Mouse (Mus musculus) liver, embryonic 15.5 days (tissue): ENCODE results near the gene Zscan22. TPM values are rescaled to one million over a fixed set of nuclear protein-coding genes. Genes with fewer than 3 reads are reported as not detected.
"Not testable (repeated sequence)": the region's sequence is repeated elsewhere in the genome, so short reads cannot be mapped to it uniquely, and the experiment has no call there.

ENCODE experiments used
- ATAC-seq: fragments of 200-750 bp; cut with Nextera tagmentation; 2 replicates; pipeline ENCODE4 v1.8.0; 2017; ENCODE audit warnings: moderate number of reproducible peaks, mild to moderate bottlenecking, moderate library complexity; ENCODE audit not compliant: insufficient read depth
- H3K27ac ChIP-seq: fragments of 300-500 bp; sonication (generic); replicated peaks from 2 replicates; pipeline ENCODE4 v1.5.1; 2015; ENCODE audit warnings: mild to moderate bottlenecking, inconsistent platforms
- H3K27me3 ChIP-seq: fragments of 300-500 bp; sonication (generic); 2 replicates; pipeline ENCODE4 v1.6.1; 2015; ENCODE audit warnings: mild to moderate bottlenecking, inconsistent platforms
- H3K36me3 ChIP-seq: fragments of 300-500 bp; sonication (generic); replicated peaks from 2 replicates; pipeline ENCODE4 v1.6.1; 2015; ENCODE audit warnings: moderate library complexity, mild to moderate bottlenecking, inconsistent platforms
- H3K4me1 ChIP-seq: fragments of 300-500 bp; sonication (generic); replicated peaks from 2 replicates; pipeline ENCODE4 v1.6.1; 2015; ENCODE audit warnings: inconsistent platforms
- H3K4me2 ChIP-seq: fragments of 300-500 bp; sonication (generic); 2 replicates; pipeline ENCODE4 v1.6.1; 2015; ENCODE audit warnings: moderate library complexity, mild to moderate bottlenecking, inconsistent platforms
- H3K4me3 ChIP-seq: fragments of 300-500 bp; sonication (generic); replicated peaks from 2 replicates; pipeline ENCODE4 v1.5.1; 2015; ENCODE audit warnings: mild to moderate bottlenecking, inconsistent platforms
- H3K9ac ChIP-seq: fragments of 300-500 bp; sonication (generic); 2 replicates; pipeline ENCODE4 v1.6.1; 2015; ENCODE audit warnings: moderate library complexity, mild to moderate bottlenecking, inconsistent platforms
- H3K9me3 ChIP-seq: fragments of 300-500 bp; sonication (generic); replicated peaks from 2 replicates; pipeline ENCODE4 v1.6.1; 2016; ENCODE audit warnings: inconsistent platforms
- WGBS: fragments of 180-500 bp; shearing (Covaris S2); methylation state at CpG from one replicate; pipeline ENCODE4 v1.1.7; 2015; ENCODE audit warnings: mixed read lengths; ENCODE audit not compliant: insufficient replicate concordance; 5-methylcytosine and 5-hydroxymethylcytosine counted together
- polyA plus RNA-seq: library from polyadenylated mRNA; unstranded; fragments of >200 nt; fragmentation: Nextera tagmentation; extraction: Ambion mirVana; gene quantifications from 2 replicates; pipeline ENCODE4 v1.2.1, GENCODE M21; 2015

Gene Zscan22
- 3.4 and 3.9 TPM in 2 replicates for polyA plus RNA-seq

DNA sequence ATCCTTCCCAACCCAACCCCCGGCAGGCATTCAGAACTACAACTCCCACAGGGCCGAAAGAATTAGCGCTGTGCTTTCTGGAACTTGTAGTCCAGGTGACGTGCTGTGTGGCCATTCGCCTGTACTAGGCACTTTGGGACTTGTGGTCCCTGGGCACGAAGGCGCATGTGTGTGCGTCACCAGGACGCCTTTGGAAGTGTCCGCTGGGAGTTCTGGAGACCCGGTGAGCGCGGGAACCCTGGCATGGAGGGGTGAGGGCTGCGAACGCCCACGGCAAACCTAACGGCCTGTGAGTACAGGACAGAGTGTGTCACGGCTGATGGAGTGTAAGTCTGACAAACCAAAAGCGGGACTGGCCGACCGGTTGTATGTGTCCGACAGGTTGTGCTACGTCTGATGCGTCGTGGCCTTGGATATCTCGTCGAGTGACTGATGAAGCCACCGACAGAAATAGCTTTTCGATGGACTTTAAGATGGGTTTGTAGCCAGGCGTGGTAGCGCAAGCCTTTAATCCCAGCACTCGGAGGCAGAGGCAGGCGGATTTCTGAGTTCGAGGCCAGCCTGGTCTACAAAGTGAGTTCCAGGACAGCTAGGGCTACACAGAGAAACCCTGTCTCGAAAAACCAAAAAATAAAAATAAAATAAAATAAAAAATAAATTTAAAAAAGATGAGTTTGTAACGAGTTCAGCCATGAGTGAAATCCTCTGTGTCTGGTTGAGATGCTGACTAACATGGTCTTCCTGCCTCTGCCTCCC lies at the start of gene Zscan22:
TSS of gene Zscan22 (plus strand) at position 161 of the 756 bp plus-strand sequence.
- H3K4me2 ChIP-seq = peak within 1 kb of the TSS; percentile 67
- H3K9ac ChIP-seq = peak within 1 kb of the TSS; percentile 56
- H3K9me3 ChIP-seq = no peaks in the 10 kb centered on the region
- H3K27ac ChIP-seq = peak within 1 kb of the TSS; percentile 29; the same call in 1 of the 2 replicates
- peaks cover 5% of the 10 kb centered on the region; the same call in 1 of the 2 replicates for H3K36me3 ChIP-seq
- peaks cover 19% of the 10 kb centered on the region for H3K4me1 ChIP-seq
- WGBS = 3% methylated on average over 36 of the region's 36 CpGs
- H3K27me3 ChIP-seq = no peaks in the 10 kb centered on the region
- peak; percentile 97 for ATAC-seq
- H3K4me3 ChIP-seq = peak within 1 kb of the TSS; percentile 69

DNA sequence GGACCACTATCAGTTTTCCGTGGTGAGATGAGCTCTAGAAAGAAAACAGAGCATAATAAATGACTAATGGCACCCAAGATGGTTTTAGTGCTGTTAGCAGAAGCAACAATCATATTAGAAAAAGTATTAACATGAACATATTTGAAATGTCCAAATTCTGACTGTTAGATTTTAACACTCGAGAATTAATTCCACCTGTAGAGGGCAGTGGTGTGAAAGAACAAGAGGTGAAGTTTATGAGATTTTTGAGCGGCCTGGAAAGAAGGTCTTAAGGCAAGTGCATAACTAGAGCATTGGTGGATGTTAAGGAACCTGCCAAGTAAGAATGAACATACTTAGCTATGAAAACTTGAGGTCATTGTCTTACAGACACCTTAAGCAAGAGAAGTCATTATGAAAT lies 23.3 kb upstream of the Zscan22 start:
- WGBS = 9% methylated on average over 3 of the region's 3 CpGs
- no peaks in the 10 kb centered on the region for H3K4me1 ChIP-seq
- H3K4me2 ChIP-seq = no peak overlapping the region
- H3K9ac ChIP-seq = no peak overlapping the region
- H3K4me3 ChIP-seq = no peak overlapping the region
- H3K9me3 ChIP-seq = no peaks in the 10 kb centered on the region
- H3K27me3 ChIP-seq = no peaks in the 10 kb centered on the region
- no peak for ATAC-seq
- H3K27ac ChIP-seq = no peak overlapping the region
- H3K36me3 ChIP-seq = no peaks in the 10 kb centered on the region

DNA sequence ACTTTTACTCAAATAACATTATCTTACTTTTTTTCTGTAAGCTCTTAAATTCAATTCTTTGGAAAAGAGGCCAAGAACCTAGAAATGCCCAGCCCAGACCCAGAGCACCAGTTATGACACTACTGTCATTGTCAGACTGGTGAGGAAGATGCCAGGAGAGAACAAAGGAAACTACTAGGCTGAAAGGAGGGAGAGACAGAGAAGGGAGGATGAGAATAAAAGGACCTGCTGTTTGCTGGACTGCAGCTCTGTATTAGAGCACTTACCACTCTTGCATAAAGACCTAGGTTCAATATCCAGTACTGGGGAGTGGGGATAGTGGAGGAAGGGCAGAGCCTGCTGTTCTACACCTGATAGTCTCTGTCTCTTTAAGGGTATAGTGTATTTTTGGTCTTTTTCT lies 17.6 kb upstream of the Zscan22 start:
- Histone ChIP-seq H3K27me3 (no peaks in the 10 kb centered on the region), H3K4me2 (no peak overlapping the region; the same call in 1 of the 2 replicates), H3K36me3 (0 out of 2 replicates have a peak, but pooled peaks cover 4% of the 10 kb centered on the region), H3K9me3 (no peaks in the 10 kb centered on the region), H3K4me1 (peaks cover 13% of the 10 kb centered on the region), H3K4me3 (no peak overlapping the region), H3K9ac (no peak overlapping the region), H3K27ac (no peak overlapping the region)
- ATAC-seq = no peak

DNA sequence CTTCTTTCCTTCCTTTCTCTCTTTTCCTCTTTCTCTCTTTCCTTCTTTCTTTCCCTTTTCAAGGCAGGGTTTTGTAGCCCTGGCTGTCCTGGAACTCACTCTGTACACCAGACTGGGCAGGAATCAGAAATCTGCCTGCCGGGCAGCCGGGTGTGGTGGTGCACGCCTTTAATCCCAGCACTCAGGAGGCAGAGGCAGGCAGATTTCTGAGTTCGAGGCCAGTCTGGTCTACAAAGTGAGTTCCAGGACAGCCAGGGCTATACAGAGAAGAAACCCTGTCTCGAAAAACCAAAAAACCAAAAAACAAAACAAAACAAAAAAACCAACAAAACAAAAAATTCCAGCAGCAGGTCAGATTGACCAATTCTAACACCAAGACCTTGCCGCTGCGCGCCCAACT lies 17.1 kb upstream of the Zscan22 start:
- not testable (repeated sequence) for H3K36me3 ChIP-seq, H3K9ac ChIP-seq, ATAC-seq, H3K9me3 ChIP-seq, H3K27me3 ChIP-seq, H3K27ac ChIP-seq
- 31% methylated on average over 8 of the region's 8 CpGs for WGBS
- Histone ChIP-seq H3K4me3 (peak overlapping the region; percentile 73), H3K4me1 (peaks cover 13% of the 10 kb centered on the region), H3K4me2 (peak overlapping the region; percentile 86)

DNA sequence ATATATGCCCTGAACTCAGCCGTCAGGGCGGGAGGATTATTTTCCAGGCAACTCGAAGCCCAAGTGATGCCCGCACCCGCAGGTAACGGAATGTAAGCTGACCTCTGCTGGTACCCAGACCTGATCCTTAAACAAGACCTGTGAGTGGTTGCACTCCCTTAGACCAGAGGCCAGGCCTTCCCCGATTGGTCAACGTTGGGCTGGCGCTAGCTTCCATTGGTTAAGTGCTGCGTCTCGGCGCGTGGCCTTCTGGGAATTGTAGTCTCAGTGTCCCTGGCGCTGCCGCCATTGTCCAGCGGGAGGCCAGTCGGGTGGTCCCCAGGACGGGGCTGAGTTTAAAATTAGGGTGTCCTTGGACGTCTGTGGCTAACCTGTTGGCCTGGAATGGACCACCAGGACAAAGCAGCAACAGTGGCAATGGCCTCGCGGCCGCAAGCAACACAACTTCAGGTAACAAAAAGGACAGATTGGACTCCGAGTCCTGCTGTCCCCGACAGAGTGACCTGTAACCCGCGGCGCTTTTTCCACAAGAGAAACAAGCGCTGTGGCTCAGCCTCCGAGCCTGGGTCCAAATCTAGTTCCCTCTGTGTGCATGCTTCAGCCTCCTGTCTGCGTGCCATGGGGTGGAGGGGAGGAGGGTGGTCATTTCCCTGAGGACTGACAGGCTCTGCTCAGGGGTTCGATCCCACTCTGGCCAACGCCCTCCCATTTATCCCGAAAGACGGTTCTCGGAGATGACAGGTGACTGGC lies 16.5 kb upstream of the Zscan22 start, which contains the start of gene Zfp128:
TSS of gene Zfp128 (plus strand) at position 267 of the 750 bp plus-strand sequence.
- Histone ChIP-seq H3K27ac (peak within 1 kb of the TSS; percentile 38; the same call in 1 of the 2 replicates), H3K4me1 (peaks cover 13% of the 10 kb centered on the region), H3K4me3 (peak within 1 kb of the TSS; percentile 73), H3K9ac (peak within 1 kb of the TSS; percentile 71), H3K9me3 (no peaks in the 10 kb centered on the region), H3K27me3 (no peaks in the 10 kb centered on the region), H3K4me2 (peak within 1 kb of the TSS; percentile 86), H3K36me3 (peaks cover 13% of the 10 kb centered on the region; the same call in 1 of the 2 replicates)
- peak; percentile 100 for ATAC-seq
- under 1% methylated on average over 35 of the region's 35 CpGs for WGBS

DNA sequence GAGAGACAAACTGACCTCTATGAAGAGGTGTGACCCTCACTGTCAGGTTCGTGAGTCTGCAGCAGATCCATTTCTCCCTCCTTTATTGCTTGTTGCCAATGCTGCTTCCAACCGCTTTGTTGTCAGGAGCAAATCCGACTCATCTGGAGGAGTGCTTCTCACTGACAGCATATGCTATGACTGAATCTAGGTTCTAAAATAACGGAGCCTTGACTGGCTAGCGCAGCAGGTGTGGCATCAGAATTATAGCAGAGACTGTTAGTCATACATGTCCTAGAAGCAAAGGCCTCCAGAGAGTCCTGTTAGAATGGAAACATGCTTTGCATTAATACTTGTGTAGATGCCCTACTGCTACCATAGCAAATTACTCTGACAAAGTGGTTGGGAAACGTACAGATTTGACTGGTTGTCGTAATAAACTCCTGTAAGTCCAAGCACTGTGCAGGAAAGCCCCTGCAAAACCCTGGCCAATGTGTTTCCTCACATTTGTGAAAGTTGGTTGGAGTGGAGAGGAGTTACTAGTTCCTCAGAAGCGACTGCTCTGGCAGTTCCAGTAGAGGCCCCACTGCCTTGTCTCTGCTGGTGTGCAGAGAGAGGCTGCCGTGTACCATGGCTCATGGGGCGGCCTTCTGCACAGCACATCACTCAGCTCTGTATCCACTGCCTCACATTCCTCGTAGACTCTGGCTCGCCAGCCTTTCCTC lies 10.9 kb upstream of the Zscan22 start:
- Histone ChIP-seq H3K27ac (no peak overlapping the region), H3K4me3 (no peak overlapping the region), H3K4me1 (peaks cover 4% of the 10 kb centered on the region), H3K9ac (no peak overlapping the region), H3K9me3 (no peaks in the 10 kb centered on the region), H3K36me3 (peaks cover 31% of the 10 kb centered on the region), H3K27me3 (no peaks in the 10 kb centered on the region), H3K4me2 (no peak overlapping the region)
- WGBS = 70% methylated on average over 12 of the region's 12 CpGs
- no peak for ATAC-seq

DNA sequence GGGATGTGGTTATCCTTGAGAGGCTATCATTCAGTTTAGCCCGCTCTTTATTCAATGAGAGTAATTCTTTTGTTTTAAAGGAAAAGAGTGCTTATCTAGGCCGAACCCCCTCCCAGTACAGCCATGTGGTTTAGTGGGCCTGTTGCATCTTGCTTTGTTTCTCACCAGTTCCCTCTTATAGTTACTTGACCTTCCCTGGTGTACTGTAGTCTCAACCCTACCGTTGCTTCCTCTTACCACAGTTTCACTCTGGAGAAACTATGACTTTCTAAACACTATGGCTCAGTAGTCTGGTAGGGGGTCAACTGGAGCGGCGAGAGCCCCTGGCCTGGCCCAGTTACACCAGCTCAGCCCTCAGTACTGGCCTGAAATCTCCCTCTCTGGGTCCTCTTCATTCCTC lies 10.0 kb upstream of the Zscan22 start:
- Histone ChIP-seq H3K9ac (no peak overlapping the region), H3K36me3 (peaks cover 31% of the 10 kb centered on the region), H3K27ac (no peak overlapping the region), H3K9me3 (no peaks in the 10 kb centered on the region), H3K4me2 (no peak overlapping the region), H3K4me3 (no peak overlapping the region), H3K27me3 (no peaks in the 10 kb centered on the region), H3K4me1 (no peaks in the 10 kb centered on the region)
- WGBS = 63% methylated on average over 5 of the region's 5 CpGs
- no peak for ATAC-seq

DNA sequence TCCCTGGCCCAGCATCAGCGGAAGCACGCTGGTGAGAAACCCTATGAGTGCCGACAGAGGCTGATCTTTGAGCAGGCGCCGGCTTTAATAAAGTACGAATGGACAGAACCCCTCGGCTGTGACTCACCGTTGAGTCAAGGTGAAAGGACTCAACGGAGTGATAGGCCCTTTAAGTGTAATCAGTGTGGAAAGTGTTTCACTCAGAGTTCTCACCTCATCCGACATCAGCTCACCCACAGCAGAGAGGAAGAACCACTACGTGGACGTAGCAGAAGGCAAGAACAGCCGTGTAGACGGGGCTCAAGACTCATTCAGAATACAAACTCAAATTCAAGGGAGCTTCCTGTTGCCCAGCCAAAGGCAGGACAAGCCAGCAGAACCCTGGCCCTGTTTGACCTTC lies 6.7 kb upstream of the Zscan22 start:
- Histone ChIP-seq H3K9ac (no peak overlapping the region), H3K4me1 (no peaks in the 10 kb centered on the region), H3K27me3 (no peaks in the 10 kb centered on the region), H3K36me3 (peaks cover 20% of the 10 kb centered on the region), H3K4me2 (no peak overlapping the region), H3K9me3 (no peaks in the 10 kb centered on the region), H3K27ac (no peak overlapping the region), H3K4me3 (no peak overlapping the region)
- WGBS = 85% methylated on average over 14 of the region's 14 CpGs
- ATAC-seq = no peak

DNA sequence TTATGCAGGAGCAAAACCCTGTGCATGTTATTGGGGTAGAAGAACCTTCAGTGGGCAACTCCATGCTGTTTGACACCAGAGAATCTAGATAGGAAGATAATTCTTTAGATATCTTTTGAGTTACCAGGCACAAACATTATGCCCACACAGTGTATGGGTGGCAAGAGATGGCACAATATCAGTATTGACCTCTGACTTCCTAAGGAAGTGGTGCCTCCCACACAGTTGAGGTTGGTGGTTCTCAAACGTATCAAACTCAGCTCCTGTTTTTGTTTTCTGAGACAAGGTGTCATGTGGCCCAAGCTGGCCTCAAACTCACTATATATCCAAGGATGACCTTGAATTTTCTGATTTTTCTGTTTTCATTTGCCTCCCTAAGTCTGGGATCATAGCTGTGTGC lies 6.3 kb upstream of the Zscan22 start:
- H3K27me3 ChIP-seq = no peaks in the 10 kb centered on the region

DNA sequence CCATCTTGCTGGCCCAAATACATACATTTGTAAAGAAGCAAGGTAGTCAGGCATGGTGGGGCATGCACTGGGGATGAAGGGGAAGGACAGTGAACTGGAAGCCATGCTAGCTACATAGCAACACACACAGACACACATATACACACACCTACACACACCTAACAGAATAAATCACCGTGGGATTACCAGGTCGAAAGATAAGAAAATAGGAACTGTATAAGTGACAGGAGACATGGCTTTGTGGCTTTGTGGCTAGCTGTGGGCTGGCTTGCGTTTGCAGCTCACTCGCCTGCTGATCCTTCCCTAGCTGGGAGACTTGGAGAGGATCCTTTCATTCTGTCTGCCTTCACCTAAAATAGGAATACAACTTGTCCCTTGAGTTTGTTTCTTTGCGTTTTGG lies 3.9 kb downstream of the Zscan22 start:
- Histone ChIP-seq H3K9me3 (no peaks in the 10 kb centered on the region), H3K9ac (no peak overlapping the region), H3K27ac (no peak overlapping the region), H3K4me1 (peaks cover 29% of the 10 kb centered on the region), H3K4me2 (no peak overlapping the region), H3K27me3 (no peaks in the 10 kb centered on the region), H3K4me3 (no peak overlapping the region), H3K36me3 (peaks cover 34% of the 10 kb centered on the region)
- no peak for ATAC-seq
- WGBS = 42% methylated on average over 5 of the region's 5 CpGs

More for the DNA sequence above, 6.3 kb upstream of the Zscan22 start:
- WGBS = 32% methylated on average over 1 of the region's 1 CpGs
- Histone ChIP-seq H3K27ac (no peak overlapping the region), H3K9ac (no peak overlapping the region), H3K4me3 (no peak overlapping the region), H3K4me1 (no peaks in the 10 kb centered on the region), H3K9me3 (no peaks in the 10 kb centered on the region), H3K4me2 (no peak overlapping the region), H3K36me3 (peaks cover 19% of the 10 kb centered on the region)
- no peak for ATAC-seq

DNA sequence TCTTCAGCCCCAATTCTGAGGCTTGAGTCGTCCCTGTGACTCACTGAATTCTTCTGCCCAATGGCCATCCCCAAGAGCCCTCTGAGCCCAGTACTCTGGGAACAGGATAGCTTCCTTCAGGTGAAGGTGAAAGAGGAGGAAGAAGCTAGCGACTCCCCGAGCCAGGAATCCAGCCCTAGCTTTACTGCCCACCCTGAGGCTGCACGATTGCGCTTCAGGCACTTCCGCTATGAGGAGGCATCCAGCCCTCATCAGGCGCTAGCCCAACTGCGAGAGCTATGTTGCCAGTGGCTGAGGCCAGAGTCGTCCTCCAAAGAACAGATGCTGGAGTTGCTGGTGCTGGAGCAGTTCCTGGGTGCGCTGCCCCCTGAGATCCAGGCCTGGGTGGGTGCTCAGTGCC lies 6.0 kb downstream of the Zscan22 start:
- Histone ChIP-seq H3K4me3 (peak overlapping the region; percentile 26), H3K36me3 (peaks cover 54% of the 10 kb centered on the region), H3K9me3 (no peaks in the 10 kb centered on the region), H3K4me2 (peak overlapping the region; percentile 29), H3K27ac (no peak overlapping the region), H3K27me3 (no peaks in the 10 kb centered on the region), H3K4me1 (peaks cover 17% of the 10 kb centered on the region), H3K9ac (peak overlapping the region; percentile 11; the same call in 1 of the 2 replicates)
- 53% methylated on average over 10 of the region's 10 CpGs for WGBS
- peak; percentile 53; the same call in 1 of the 2 replicates for ATAC-seq
